Mouse (Mus musculus): ENCODE results near the gene Elf4.

- TF ChIP-seq EP300 (optimal IDR thresholded peaks at IDR 0.05) (no peak), CTCF (IDR thresholded peaks at IDR 0.05; ENCODE audit: low read depth) (peak; percentile 93)
Measured at GRCm38 (mm10) chrX:48422986-48423385, 39.9 kb downstream of the Elf4 start.

All from stomach, postnatal 0 days (tissue).